Mouse (Mus musculus): ENCODE measurements around the gene Scai.

Gene Scai

DNA sequence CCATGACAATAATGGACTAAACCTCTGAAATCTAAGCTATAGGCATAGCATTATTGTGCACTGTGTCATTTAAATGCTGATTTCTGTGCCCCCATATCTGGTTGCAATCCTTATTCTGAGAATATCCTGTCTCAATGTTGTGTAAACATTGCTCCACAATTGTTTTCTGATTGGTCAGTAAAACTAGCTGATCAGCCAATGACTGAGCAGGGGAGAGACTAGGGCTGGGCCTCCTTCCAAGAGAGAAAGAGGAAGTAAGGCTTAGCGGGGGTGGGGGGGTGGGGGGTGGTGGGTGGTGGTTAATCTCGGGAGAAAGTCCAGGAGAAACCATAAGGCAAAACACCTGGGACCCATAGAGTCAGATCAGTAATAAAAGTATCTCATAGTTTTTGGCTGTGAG, 42.5 kb downstream of the Scai start:
- no peak for TF ChIP-seq GATA4 (IDR thresholded peaks at IDR 0.05; ENCODE audit: insufficient replicate concordance, low read length)

- TF ChIP-seq GATA4 (IDR thresholded peaks at IDR 0.05; ENCODE audit: insufficient replicate concordance, low read length), result no peak
Measured at GRCm38 (mm10) chr2:39146469-39146868, 44.1 kb downstream of the Scai start.

- no peak for TF ChIP-seq GATA4 (IDR thresholded peaks at IDR 0.05; ENCODE audit: insufficient replicate concordance, low read length)
Measured at GRCm38 (mm10) chr2:39142357-39142948, 48.1 kb downstream of the Scai start.

DNA sequence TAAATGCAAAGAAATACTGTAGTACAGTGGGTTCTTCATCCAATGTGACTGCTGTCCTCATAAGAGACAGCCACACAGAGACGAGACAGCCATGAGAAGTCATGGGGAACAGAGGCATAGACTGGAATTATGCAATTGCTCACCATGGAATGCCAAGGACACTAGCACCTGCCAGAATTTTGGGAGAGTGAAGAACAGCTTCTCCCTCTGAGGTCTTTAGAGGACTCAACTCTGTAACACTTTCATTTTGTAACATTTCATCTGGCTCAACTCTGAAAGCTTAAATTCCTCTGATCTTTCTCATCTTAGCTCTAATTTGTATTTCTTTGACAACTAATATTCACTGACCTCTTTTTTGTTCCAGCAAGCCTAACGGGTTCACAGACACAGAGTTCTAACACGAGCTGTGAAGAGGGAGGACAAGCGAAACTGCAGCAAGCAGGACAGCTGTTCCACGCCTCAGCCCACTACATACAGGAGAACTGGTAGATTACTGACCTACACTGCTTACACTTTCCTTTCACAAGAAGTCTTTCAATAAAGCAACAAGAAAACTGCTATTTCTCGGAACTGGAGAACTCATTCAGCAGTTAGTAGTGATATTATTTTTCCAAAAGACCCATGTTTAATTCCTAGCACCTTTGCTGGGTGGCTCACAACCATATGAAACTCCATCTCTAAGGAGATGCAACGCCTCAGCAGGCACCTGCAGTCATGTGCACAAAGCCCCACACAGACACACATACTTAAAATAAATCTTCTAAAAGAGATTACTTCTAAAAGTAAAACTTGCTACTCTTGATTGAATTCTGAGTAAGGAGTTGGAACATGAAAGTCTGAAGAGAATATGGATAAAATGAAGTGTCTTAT, 49.7 kb downstream of the Scai start:
- no peak for TF ChIP-seq GATA4 (IDR thresholded peaks at IDR 0.05; ENCODE audit: insufficient replicate concordance, low read length)

- TF ChIP-seq GATA4 (IDR thresholded peaks at IDR 0.05; ENCODE audit: insufficient replicate concordance, low read length), result no peak
Measured at GRCm38 (mm10) chr2:39129526-39130326, 60.8 kb downstream of the Scai start.

DNA sequence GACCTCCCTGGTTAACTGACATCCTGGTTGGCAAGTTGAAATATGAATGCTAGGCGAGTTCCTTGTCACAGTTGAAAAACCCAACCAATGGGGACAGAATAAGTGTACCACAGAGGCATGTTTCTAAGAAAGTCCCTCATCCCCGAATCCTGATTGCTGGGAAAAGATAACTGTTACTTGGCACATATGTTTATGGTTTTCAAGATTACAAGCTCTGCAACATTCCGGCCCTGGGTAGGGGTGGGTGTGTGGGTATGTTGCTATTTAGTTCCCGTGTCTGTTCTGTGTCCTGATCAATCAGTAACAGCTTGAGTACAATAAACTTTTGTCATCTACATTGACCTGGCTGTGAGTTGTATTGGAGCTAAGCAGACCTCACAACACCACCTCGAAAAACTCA, 66.4 kb downstream of the Scai start:
- TF ChIP-seq GATA4 (IDR thresholded peaks at IDR 0.05; ENCODE audit: insufficient replicate concordance, low read length), result no peak

GRCm38 (mm10) chr2:39121137-39121536, 69.4 kb downstream of the Scai start:
- TF ChIP-seq GATA4 (IDR thresholded peaks at IDR 0.05; ENCODE audit: insufficient replicate concordance, low read length), result no peak

DNA sequence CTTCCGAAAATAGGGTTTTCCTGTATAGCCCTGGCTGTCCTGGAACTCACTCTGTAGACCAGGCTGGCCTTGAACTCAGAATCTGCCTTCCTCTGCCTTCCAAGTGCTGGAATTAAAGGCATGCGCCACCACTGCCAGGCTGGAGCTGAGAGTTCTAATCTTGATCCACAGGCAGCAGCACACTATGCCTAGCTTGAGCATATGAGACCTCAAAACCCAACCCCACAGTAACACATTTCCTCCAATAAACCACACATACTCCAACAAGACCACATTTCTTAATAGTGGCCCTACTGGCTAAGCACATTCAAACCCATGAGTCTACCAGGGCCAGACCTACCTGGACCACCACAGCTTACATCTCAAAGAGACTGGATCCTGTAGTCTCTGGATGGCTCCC, 74.0 kb downstream of the Scai start:
- no peak for TF ChIP-seq GATA4 (IDR thresholded peaks at IDR 0.05; ENCODE audit: insufficient replicate concordance, low read length)

- TF ChIP-seq GATA4 (IDR thresholded peaks at IDR 0.05; ENCODE audit: insufficient replicate concordance, low read length), result no peak
Measured at GRCm38 (mm10) chr2:39114093-39114492, 76.4 kb downstream of the Scai start.

GRCm38 (mm10) chr2:39110514-39110913, 80.0 kb downstream of the Scai start:
- no peak for TF ChIP-seq GATA4 (IDR thresholded peaks at IDR 0.05; ENCODE audit: insufficient replicate concordance, low read length)

GRCm38 (mm10) chr2:39097993-39098392, 92.5 kb downstream of the Scai start:
- TF ChIP-seq GATA4 (IDR thresholded peaks at IDR 0.05; ENCODE audit: insufficient replicate concordance, low read length), result no peak

- no peak for TF ChIP-seq GATA4 (IDR thresholded peaks at IDR 0.05; ENCODE audit: insufficient replicate concordance, low read length)
Measured at GRCm38 (mm10) chr2:39091966-39092365, 98.6 kb downstream of the Scai start.

- TF ChIP-seq GATA4 (IDR thresholded peaks at IDR 0.05; ENCODE audit: insufficient replicate concordance, low read length), result no peak
Measured at GRCm38 (mm10) chr2:39082706-39083105, 107.8 kb downstream of the Scai start.

DNA sequence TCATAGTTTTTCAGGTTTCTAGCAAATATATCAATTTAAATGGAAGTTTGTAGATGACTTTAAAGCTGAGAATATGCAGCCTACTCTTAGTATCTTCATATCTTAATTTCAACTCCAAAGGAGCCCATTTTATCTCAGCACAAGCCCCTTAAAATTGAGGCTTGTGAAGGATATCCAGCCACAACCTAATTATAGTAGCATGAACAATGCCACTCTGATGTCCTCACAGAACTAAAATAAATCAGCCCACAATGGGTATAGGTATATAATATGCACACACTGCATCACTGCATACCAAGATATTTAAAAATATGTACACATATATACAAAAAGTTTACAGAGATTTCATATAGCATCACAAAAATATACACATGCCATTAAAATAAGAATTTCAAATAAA, 119.9 kb downstream of the Scai start:
- no peak for TF ChIP-seq GATA4 (IDR thresholded peaks at IDR 0.05; ENCODE audit: insufficient replicate concordance, low read length)

DNA sequence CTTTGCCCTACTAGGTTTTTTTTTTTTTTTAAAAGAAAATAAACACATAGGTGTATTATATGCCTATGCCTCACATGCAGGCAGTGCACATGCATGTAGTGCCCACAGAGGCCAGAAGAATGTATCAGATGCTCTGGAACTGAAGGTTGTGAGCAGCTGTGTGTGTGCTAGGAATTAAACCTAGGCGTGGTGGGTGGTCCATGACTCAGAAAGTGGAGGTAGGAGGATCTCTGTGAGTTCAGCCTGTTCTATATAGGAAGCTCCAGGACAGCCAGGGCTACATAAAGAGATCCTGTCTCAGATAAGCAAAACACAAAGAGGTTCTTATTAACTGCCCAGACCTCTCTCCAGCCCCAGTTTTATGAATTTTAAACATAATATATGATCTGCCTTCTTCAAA, 121.4 kb downstream of the Scai start:
- no peak for TF ChIP-seq GATA4 (IDR thresholded peaks at IDR 0.05; ENCODE audit: insufficient replicate concordance, low read length)

Measured in liver, adult (tissue).